Mouse (Mus musculus) lung, adult 2 months (tissue): ENCODE results near the gene A730061H03Rik.

Source experiments
- CTCF ChIP-seq: fragments of 200-500 bp; IDR thresholded peaks from 2 replicates; pipeline ENCODE4 v1.5.1; 2011; ENCODE audit warnings: mild to moderate bottlenecking, low read length, control low read depth; ENCODE audit not compliant: insufficient read depth
- POLR2A ChIP-seq: fragments of 200-500 bp; IDR thresholded peaks from 2 replicates; pipeline ENCODE4 v1.6.1; 2011; ENCODE audit warnings: low read depth, mild to moderate bottlenecking, control low read depth, low read length, borderline replicate concordance; ENCODE audit errors: extremely low read depth

DNA sequence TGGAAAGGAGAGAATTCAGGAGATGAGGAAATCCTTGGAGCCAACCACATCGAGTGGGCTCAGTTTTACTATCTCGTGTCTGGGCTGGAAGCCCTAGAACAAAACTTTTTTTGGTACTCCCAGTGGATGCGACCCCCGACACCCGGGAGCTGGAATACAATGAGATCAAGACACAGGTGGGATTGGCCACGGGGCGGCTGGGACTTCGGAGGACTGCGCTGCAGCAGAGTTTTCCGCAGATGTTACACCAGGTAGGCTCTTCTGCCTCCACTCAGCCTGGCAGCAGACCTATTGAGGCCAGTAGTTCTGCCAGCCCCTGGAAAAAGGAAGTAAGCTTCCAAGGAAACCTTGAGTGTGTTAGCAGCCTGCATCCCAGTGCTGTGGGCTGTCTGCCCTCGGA is 3.0 kb upstream of the A730061H03Rik start:
- TF ChIP-seq CTCF (no peak), POLR2A (no peak)
